Mouse (Mus musculus): ENCODE measurements at regions not wholly inside any gene's neighbourhood (a gene's known extent, or its start where the extent isn't known, plus 50 kb on each side); places are given as distances from the start of the nearest gene placed in this dataset.

GRCm38 (mm10) chr9:67129095-67129494 lies 79.9 kb upstream of the Tpm1 start:
- H3K4me3 ChIP-seq (ENCODE audit: low read length), result no peak overlapping the region
- H3K36me3 ChIP-seq (ENCODE audit: control insufficient read depth, insufficient read depth, low read length), result no peaks in the 10 kb centered on the region
- H3K4me2 ChIP-seq (ENCODE audit: low read length), result no peak overlapping the region
- no peak overlapping the region for H3K27ac ChIP-seq (ENCODE audit: low read depth, low read length)
- H3K4me1 ChIP-seq (ENCODE audit: control insufficient read depth, insufficient read depth, low read depth, low read length), result no peaks in the 10 kb centered on the region
- no peaks in the 10 kb centered on the region for H3K9me3 ChIP-seq (ENCODE audit: control insufficient read depth, low read length)
- 88% methylated on average over 3 of the region's 3 CpGs for WGBS
- no peak for ATAC-seq
- H3K9ac ChIP-seq (ENCODE audit: low read depth, low read length), result no peak overlapping the region
- H3K27me3 ChIP-seq (replicated peaks; ENCODE audit: control insufficient read depth, insufficient read depth, low read length), result no peaks in the 10 kb centered on the region

- WGBS, result 94% methylated on average over 7 of the region's 7 CpGs
- H3K4me1 ChIP-seq (ENCODE audit: control insufficient read depth, insufficient read depth, low read depth, low read length), result no peaks in the 10 kb centered on the region
- no peaks in the 10 kb centered on the region for H3K9me3 ChIP-seq (ENCODE audit: control insufficient read depth, low read length)
- no peak overlapping the region for H3K9ac ChIP-seq (ENCODE audit: low read depth, low read length)
- no peak for ATAC-seq
- no peaks in the 10 kb centered on the region for H3K36me3 ChIP-seq (ENCODE audit: control insufficient read depth, insufficient read depth, low read length)
- no peak overlapping the region for H3K27ac ChIP-seq (ENCODE audit: low read depth, low read length)
- no peak overlapping the region for H3K4me3 ChIP-seq (ENCODE audit: low read length)
- no peak overlapping the region for H3K4me2 ChIP-seq (ENCODE audit: low read length)
- H3K27me3 ChIP-seq (replicated peaks; ENCODE audit: control insufficient read depth, insufficient read depth, low read length), result no peaks in the 10 kb centered on the region
Measured at GRCm38 (mm10) chr9:67121691-67122090, 72.5 kb upstream of the Tpm1 start.

GRCm38 (mm10) chr9:67118880-67119644 lies 69.9 kb upstream of the Tpm1 start:
- ATAC-seq, result no peak
- Histone ChIP-seq H3K36me3 (ENCODE audit: control insufficient read depth, insufficient read depth, low read length) (no peaks in the 10 kb centered on the region), H3K27me3 (replicated peaks; ENCODE audit: control insufficient read depth, insufficient read depth, low read length) (no peaks in the 10 kb centered on the region), H3K4me2 (ENCODE audit: low read length) (no peak overlapping the region), H3K4me1 (ENCODE audit: control insufficient read depth, insufficient read depth, low read depth, low read length) (no peaks in the 10 kb centered on the region), H3K9ac (ENCODE audit: low read depth, low read length) (no peak overlapping the region), H3K4me3 (ENCODE audit: low read length) (no peak overlapping the region), H3K27ac (ENCODE audit: low read depth, low read length) (no peak overlapping the region), H3K9me3 (ENCODE audit: control insufficient read depth, low read length) (no peaks in the 10 kb centered on the region)
- WGBS, result 85% methylated on average over 6 of the region's 6 CpGs

GRCm38 (mm10) chr9:67118429-67118828 lies 69.2 kb upstream of the Tpm1 start:
- 100% methylated on average over 1 of the region's 1 CpGs for WGBS
- Histone ChIP-seq H3K4me2 (ENCODE audit: low read length) (no peak overlapping the region), H3K9ac (ENCODE audit: low read depth, low read length) (no peak overlapping the region), H3K9me3 (ENCODE audit: control insufficient read depth, low read length) (no peaks in the 10 kb centered on the region), H3K36me3 (ENCODE audit: control insufficient read depth, insufficient read depth, low read length) (no peaks in the 10 kb centered on the region), H3K4me1 (ENCODE audit: control insufficient read depth, insufficient read depth, low read depth, low read length) (no peaks in the 10 kb centered on the region), H3K27ac (ENCODE audit: low read depth, low read length) (no peak overlapping the region), H3K27me3 (replicated peaks; ENCODE audit: control insufficient read depth, insufficient read depth, low read length) (no peaks in the 10 kb centered on the region), H3K4me3 (ENCODE audit: low read length) (no peak overlapping the region)
- no peak for ATAC-seq

GRCm38 (mm10) chr9:67117639-67118038 lies 68.4 kb upstream of the Tpm1 start:
- Histone ChIP-seq H3K27ac (ENCODE audit: low read depth, low read length) (no peak overlapping the region), H3K27me3 (replicated peaks; ENCODE audit: control insufficient read depth, insufficient read depth, low read length) (no peaks in the 10 kb centered on the region), H3K4me2 (ENCODE audit: low read length) (no peak overlapping the region), H3K9me3 (ENCODE audit: control insufficient read depth, low read length) (no peaks in the 10 kb centered on the region), H3K4me3 (ENCODE audit: low read length) (no peak overlapping the region), H3K9ac (ENCODE audit: low read depth, low read length) (no peak overlapping the region), H3K36me3 (ENCODE audit: control insufficient read depth, insufficient read depth, low read length) (no peaks in the 10 kb centered on the region), H3K4me1 (ENCODE audit: control insufficient read depth, insufficient read depth, low read depth, low read length) (no peaks in the 10 kb centered on the region)
- WGBS, result 87% methylated on average over 5 of the region's 5 CpGs
- no peak for ATAC-seq

GRCm38 (mm10) chr9:67115991-67116390 lies 66.8 kb upstream of the Tpm1 start:
- ATAC-seq, result no peak
- Histone ChIP-seq H3K4me3 (ENCODE audit: low read length) (no peak overlapping the region), H3K9me3 (ENCODE audit: control insufficient read depth, low read length) (no peaks in the 10 kb centered on the region), H3K4me2 (ENCODE audit: low read length) (no peak overlapping the region), H3K36me3 (ENCODE audit: control insufficient read depth, insufficient read depth, low read length) (no peaks in the 10 kb centered on the region), H3K27me3 (replicated peaks; ENCODE audit: control insufficient read depth, insufficient read depth, low read length) (no peaks in the 10 kb centered on the region), H3K4me1 (ENCODE audit: control insufficient read depth, insufficient read depth, low read depth, low read length) (no peaks in the 10 kb centered on the region), H3K9ac (ENCODE audit: low read depth, low read length) (no peak overlapping the region), H3K27ac (ENCODE audit: low read depth, low read length) (no peak overlapping the region)
- WGBS, result 49% methylated on average over 2 of the region's 2 CpGs

- no peaks in the 10 kb centered on the region for H3K27me3 ChIP-seq (replicated peaks; ENCODE audit: control insufficient read depth, insufficient read depth, low read length)
- H3K4me2 ChIP-seq (ENCODE audit: low read length), result no peak overlapping the region
- no peak overlapping the region for H3K9ac ChIP-seq (ENCODE audit: low read depth, low read length)
- H3K9me3 ChIP-seq (ENCODE audit: control insufficient read depth, low read length), result no peaks in the 10 kb centered on the region
- no peak for ATAC-seq
- no peaks in the 10 kb centered on the region for H3K36me3 ChIP-seq (ENCODE audit: control insufficient read depth, insufficient read depth, low read length)
- no peak overlapping the region for H3K27ac ChIP-seq (ENCODE audit: low read depth, low read length)
- H3K4me3 ChIP-seq (ENCODE audit: low read length), result no peak overlapping the region
- H3K4me1 ChIP-seq (ENCODE audit: control insufficient read depth, insufficient read depth, low read depth, low read length), result no peaks in the 10 kb centered on the region
- 81% methylated on average over 5 of the region's 5 CpGs for WGBS
Measured at GRCm38 (mm10) chr9:67114099-67114498, 64.9 kb upstream of the Tpm1 start.

- Histone ChIP-seq H3K4me1 (ENCODE audit: control insufficient read depth, insufficient read depth, low read depth, low read length) (no peaks in the 10 kb centered on the region), H3K9ac (ENCODE audit: low read depth, low read length) (no peak overlapping the region), H3K4me2 (ENCODE audit: low read length) (no peak overlapping the region), H3K9me3 (ENCODE audit: control insufficient read depth, low read length) (no peaks in the 10 kb centered on the region), H3K36me3 (ENCODE audit: control insufficient read depth, insufficient read depth, low read length) (no peaks in the 10 kb centered on the region), H3K27me3 (replicated peaks; ENCODE audit: control insufficient read depth, insufficient read depth, low read length) (no peaks in the 10 kb centered on the region), H3K4me3 (ENCODE audit: low read length) (no peak overlapping the region), H3K27ac (ENCODE audit: low read depth, low read length) (no peak overlapping the region)
- WGBS, result 71% methylated on average over 4 of the region's 4 CpGs
- peak; percentile 70 for ATAC-seq
Measured at GRCm38 (mm10) chr9:67111836-67112584, 62.8 kb upstream of the Tpm1 start.

GRCm38 (mm10) chr9:67107938-67108337 lies 58.7 kb upstream of the Tpm1 start:
- Histone ChIP-seq H3K36me3 (ENCODE audit: control insufficient read depth, insufficient read depth, low read length) (no peaks in the 10 kb centered on the region), H3K4me2 (ENCODE audit: low read length) (no peak overlapping the region), H3K4me1 (ENCODE audit: control insufficient read depth, insufficient read depth, low read depth, low read length) (no peaks in the 10 kb centered on the region; the same call in 1 of the 2 replicates), H3K27ac (ENCODE audit: low read depth, low read length) (no peak overlapping the region), H3K27me3 (replicated peaks; ENCODE audit: control insufficient read depth, insufficient read depth, low read length) (no peaks in the 10 kb centered on the region), H3K4me3 (ENCODE audit: low read length) (no peak overlapping the region), H3K9ac (ENCODE audit: low read depth, low read length) (no peak overlapping the region), H3K9me3 (ENCODE audit: control insufficient read depth, low read length) (no peaks in the 10 kb centered on the region)
- WGBS, result 67% methylated on average over 3 of the region's 3 CpGs
- no peak for ATAC-seq
